Mouse (Mus musculus): ENCODE measurements around the gene Grin1. TPM values are rescaled to one million over a fixed set of nuclear protein-coding genes. Genes with fewer than 3 reads are reported as not detected.

Gene Grin1
- polyA plus RNA-seq, 1 experiment from 2014 or later = 65.8 TPM

Other genes starting within 250 kb of the Grin1 start
- gene Entpd8, start 238.9 kb downstream of the Grin1 start, polyA plus RNA-seq (2015; fragmentation: Nextera tagmentation; extraction: Ambion mirVana) = not detected in 2 replicates
- gene Noxa1, start 224.0 kb downstream of the Grin1 start, polyA plus RNA-seq (2015; fragmentation: Nextera tagmentation; extraction: Ambion mirVana) = not detected in 2 replicates
- gene Nrarp, start 138.4 kb downstream of the Grin1 start, polyA plus RNA-seq (2015; fragmentation: Nextera tagmentation; extraction: Ambion mirVana) = 13.6 and 16.3 TPM in 2 replicates
- 2.1 and 2.3 TPM in 2 replicates for gene Tor4a, start 122.3 kb downstream of the Grin1 start, polyA plus RNA-seq (2015; fragmentation: Nextera tagmentation; extraction: Ambion mirVana)
- 105 and 112 TPM in 2 replicates for gene Nelfb, start 107.7 kb downstream of the Grin1 start, polyA plus RNA-seq (2015; fragmentation: Nextera tagmentation; extraction: Ambion mirVana)
- gene Stpg3, start 104.5 kb downstream of the Grin1 start, polyA plus RNA-seq (2015; fragmentation: Nextera tagmentation; extraction: Ambion mirVana) = not detected in 2 replicates
- gene Fam166a, start 100.4 kb downstream of the Grin1 start, polyA plus RNA-seq (2015; fragmentation: Nextera tagmentation; extraction: Ambion mirVana) = 0.39 and 1.0 TPM in 2 replicates
- 486 and 553 TPM in 2 replicates for gene Tubb4b, start 94.5 kb downstream of the Grin1 start, polyA plus RNA-seq (2015; fragmentation: Nextera tagmentation; extraction: Ambion mirVana)
- gene Slc34a3, start 84.8 kb downstream of the Grin1 start, polyA plus RNA-seq (2015; fragmentation: Nextera tagmentation; extraction: Ambion mirVana) = not detected in 2 replicates
- not detected in 2 replicates for gene Rnf224, start 82.4 kb downstream of the Grin1 start, polyA plus RNA-seq (2015; fragmentation: Nextera tagmentation; extraction: Ambion mirVana)
- 166 and 207 TPM in 2 replicates for gene Rnf208, start 76.9 kb downstream of the Grin1 start, polyA plus RNA-seq (2015; fragmentation: Nextera tagmentation; extraction: Ambion mirVana)
- 0.24 TPM in 1 of 2 replicates, not detected in the other for gene Cysrt1, start 76.7 kb downstream of the Grin1 start, polyA plus RNA-seq (2015; fragmentation: Nextera tagmentation; extraction: Ambion mirVana)
- 4.2 and 5.1 TPM in 2 replicates for gene AL732309.1, start 72.3 kb downstream of the Grin1 start, polyA plus RNA-seq (2015; fragmentation: Nextera tagmentation; extraction: Ambion mirVana)
- gene Tmem203, start 63.7 kb downstream of the Grin1 start, polyA plus RNA-seq (2015; fragmentation: Nextera tagmentation; extraction: Ambion mirVana) = 15.8 and 16.6 TPM in 2 replicates
- 20.3 TPM in 2 replicates for gene Tprn, start 56.6 kb downstream of the Grin1 start, polyA plus RNA-seq (2015; fragmentation: Nextera tagmentation; extraction: Ambion mirVana)
- gene Ssna1, start 46.7 kb downstream of the Grin1 start, polyA plus RNA-seq (2015; fragmentation: Nextera tagmentation; extraction: Ambion mirVana) = 181 and 183 TPM in 2 replicates
- gene Anapc2, start 46.7 kb downstream of the Grin1 start, polyA plus RNA-seq (2015; fragmentation: Nextera tagmentation; extraction: Ambion mirVana) = 137 and 147 TPM in 2 replicates
- not detected in 2 replicates for gene Tmem210, start 31.0 kb downstream of the Grin1 start, polyA plus RNA-seq (2015; fragmentation: Nextera tagmentation; extraction: Ambion mirVana)
- 0.12 and 0.13 TPM in 2 replicates for gene Lrrc26, start 29.3 kb downstream of the Grin1 start, polyA plus RNA-seq (2015; fragmentation: Nextera tagmentation; extraction: Ambion mirVana)
- 41.6 and 48.3 TPM in 2 replicates for gene Man1b1, start 13.2 kb upstream of the Grin1 start, polyA plus RNA-seq (2015; fragmentation: Nextera tagmentation; extraction: Ambion mirVana)
- 26.4 and 27.8 TPM in 2 replicates for gene Dpp7, start 37.2 kb upstream of the Grin1 start, polyA plus RNA-seq (2015; fragmentation: Nextera tagmentation; extraction: Ambion mirVana)
- 8.8 and 10.9 TPM in 2 replicates for gene Uap1l1, start 46.5 kb upstream of the Grin1 start, polyA plus RNA-seq (2015; fragmentation: Nextera tagmentation; extraction: Ambion mirVana)
- 15.7 and 17.2 TPM in 2 replicates for gene Sapcd2, start 53.1 kb upstream of the Grin1 start, polyA plus RNA-seq (2015; fragmentation: Nextera tagmentation; extraction: Ambion mirVana)
- 6.7 and 7.4 TPM in 2 replicates for gene Entpd2, start 76.7 kb upstream of the Grin1 start, polyA plus RNA-seq (2015; fragmentation: Nextera tagmentation; extraction: Ambion mirVana)
- 481 and 505 TPM in 2 replicates for gene Npdc1, start 80.2 kb upstream of the Grin1 start, polyA plus RNA-seq (2015; fragmentation: Nextera tagmentation; extraction: Ambion mirVana)
- gene Fut7, start 104.1 kb upstream of the Grin1 start, polyA plus RNA-seq (2015; fragmentation: Nextera tagmentation; extraction: Ambion mirVana) = 0.19 and 0.23 TPM in 2 replicates
- 13.5 and 15.5 TPM in 2 replicates for gene Abca2, start 109.5 kb upstream of the Grin1 start, polyA plus RNA-seq (2015; fragmentation: Nextera tagmentation; extraction: Ambion mirVana)
- gene Clic3, start 137.7 kb upstream of the Grin1 start, polyA plus RNA-seq (2015; fragmentation: Nextera tagmentation; extraction: Ambion mirVana) = 3.4 and 4.1 TPM in 2 replicates
- 117 and 134 TPM in 2 replicates for gene Paxx, start 141.9 kb upstream of the Grin1 start, polyA plus RNA-seq (2015; fragmentation: Nextera tagmentation; extraction: Ambion mirVana)
- 904 and 1,173 TPM in 2 replicates for gene Ptgds, start 150.9 kb upstream of the Grin1 start, polyA plus RNA-seq (2015; fragmentation: Nextera tagmentation; extraction: Ambion mirVana)
- gene Lcn12, start 174.7 kb upstream of the Grin1 start, polyA plus RNA-seq (2015; fragmentation: Nextera tagmentation; extraction: Ambion mirVana) = not detected in 2 replicates
- 136 and 153 TPM in 2 replicates for gene Fbxw5, start 181.6 kb upstream of the Grin1 start, polyA plus RNA-seq (2015; fragmentation: Nextera tagmentation; extraction: Ambion mirVana)
- 6.1 and 6.6 TPM in 2 replicates for gene C8g, start 182.5 kb upstream of the Grin1 start, polyA plus RNA-seq (2015; fragmentation: Nextera tagmentation; extraction: Ambion mirVana)
- gene Traf2, start 227.8 kb upstream of the Grin1 start, polyA plus RNA-seq (2015; fragmentation: Nextera tagmentation; extraction: Ambion mirVana) = 16.8 and 17.8 TPM in 2 replicates
- gene Edf1, start 238.7 kb upstream of the Grin1 start, polyA plus RNA-seq (2015; fragmentation: Nextera tagmentation; extraction: Ambion mirVana) = 384 and 413 TPM in 2 replicates